Mouse (Mus musculus): Measurements from ENCODE around the gene Pum2. TPM values are rescaled to one million over a fixed set of nuclear protein-coding genes. Genes with fewer than 3 reads are reported as not detected.

The Pum2 gene
- total RNA-seq, 2 experiments from 2014 or later = 119 to 162 TPM

- no peak for ATAC-seq (ENCODE audit: poor library complexity, severe bottlenecking)
Measured at GRCm38 (mm10) chr12:8759115-8759514, 85.2 kb downstream of the Pum2 start.

GRCm38 (mm10) chr12:8759779-8760178 lies 85.8 kb downstream of the Pum2 start:
- no peak for ATAC-seq (ENCODE audit: poor library complexity, severe bottlenecking)

GRCm38 (mm10) chr12:8760561-8760960 lies 86.6 kb downstream of the Pum2 start:
- no peak for ATAC-seq (ENCODE audit: poor library complexity, severe bottlenecking)

GRCm38 (mm10) chr12:8761058-8761457 lies 87.1 kb downstream of the Pum2 start:
- no peak for ATAC-seq (ENCODE audit: poor library complexity, severe bottlenecking)

GRCm38 (mm10) chr12:8762667-8763066 lies 88.7 kb downstream of the Pum2 start:
- ATAC-seq (ENCODE audit: poor library complexity, severe bottlenecking) = no peak

GRCm38 (mm10) chr12:8764221-8764930 lies 90.4 kb downstream of the Pum2 start:
- ATAC-seq (ENCODE audit: poor library complexity, severe bottlenecking) = no peak

GRCm38 (mm10) chr12:8770946-8771843 lies 97.3 kb downstream of the Pum2 start, which contains the start of gene Sdc1:
Gene Sdc1 (plus strand): TSS chr12:8771323.
- peak; percentile 33; the same call in 1 of the 2 replicates for ATAC-seq (ENCODE audit: poor library complexity, severe bottlenecking)

- ATAC-seq (ENCODE audit: poor library complexity, severe bottlenecking) = peak; percentile 30; the same call in 1 of the 2 replicates
Measured at GRCm38 (mm10) chr12:8771844-8772380, 98.0 kb downstream of the Pum2 start.

- peak; percentile 22; the same call in 1 of the 2 replicates for ATAC-seq (ENCODE audit: poor library complexity, severe bottlenecking)
Measured at GRCm38 (mm10) chr12:8772451-8773143, 98.7 kb downstream of the Pum2 start.

GRCm38 (mm10) chr12:8773336-8773735 lies 99.4 kb downstream of the Pum2 start:
- no peak for ATAC-seq (ENCODE audit: poor library complexity, severe bottlenecking)

GRCm38 (mm10) chr12:8774183-8774582 lies 100.2 kb downstream of the Pum2 start:
- ATAC-seq (ENCODE audit: poor library complexity, severe bottlenecking) = no peak

- ATAC-seq (ENCODE audit: poor library complexity, severe bottlenecking) = no peak
Measured at GRCm38 (mm10) chr12:8776206-8776605, 102.3 kb downstream of the Pum2 start.

- ATAC-seq (ENCODE audit: poor library complexity, severe bottlenecking) = no peak
Measured at GRCm38 (mm10) chr12:8776741-8777140, 102.8 kb downstream of the Pum2 start.

GRCm38 (mm10) chr12:8778106-8778505 lies 104.2 kb downstream of the Pum2 start:
- no peak for ATAC-seq (ENCODE audit: poor library complexity, severe bottlenecking)

- no peak for ATAC-seq (ENCODE audit: poor library complexity, severe bottlenecking)
Measured at GRCm38 (mm10) chr12:8779851-8780250, 105.9 kb downstream of the Pum2 start.

GRCm38 (mm10) chr12:8781121-8781520 lies 107.2 kb downstream of the Pum2 start:
- ATAC-seq (ENCODE audit: poor library complexity, severe bottlenecking) = no peak

- no peak for ATAC-seq (ENCODE audit: poor library complexity, severe bottlenecking)
Measured at GRCm38 (mm10) chr12:8781681-8782378, 107.9 kb downstream of the Pum2 start.

- no peak for ATAC-seq (ENCODE audit: poor library complexity, severe bottlenecking)
Measured at GRCm38 (mm10) chr12:8782565-8782964, 108.6 kb downstream of the Pum2 start.

GRCm38 (mm10) chr12:8784189-8784588 lies 110.3 kb downstream of the Pum2 start:
- no peak for ATAC-seq (ENCODE audit: poor library complexity, severe bottlenecking)

GRCm38 (mm10) chr12:8786476-8786875 lies 112.5 kb downstream of the Pum2 start:
- ATAC-seq (ENCODE audit: poor library complexity, severe bottlenecking) = no peak

All from megakaryocyte, adult 5-6 weeks (primary cell).